Mouse (Mus musculus): ENCODE measurements around the gene Rims3. TPM values are rescaled to one million over a fixed set of nuclear protein-coding genes. Genes with fewer than 3 reads are reported as not detected.

Rims3 gene
- polyA plus RNA-seq, 1 experiment from 2014 or later, result 0.66 TPM

GRCm38 (mm10) chr4:120841342-120841741 is 13.3 kb upstream of the Rims3 start:
- no peaks in the 10 kb centered on the region for H3K9me3 ChIP-seq (ENCODE audit: control insufficient read depth, low read length)
- no peak overlapping the region for H3K4me2 ChIP-seq
- H3K9ac ChIP-seq (ENCODE audit: low read depth, low read length), result no peak overlapping the region
- H3K4me1 ChIP-seq (replicated peaks; ENCODE audit: control insufficient read depth, insufficient read depth, low read length), result peaks cover 18% of the 10 kb centered on the region
- WGBS, result 75% methylated on average over 3 of the region's 3 CpGs
- no peaks in the 10 kb centered on the region for H3K27me3 ChIP-seq (replicated peaks; ENCODE audit: control insufficient read depth, insufficient read depth, low read length)
- H3K27ac ChIP-seq (ENCODE audit: low read depth, low read length), result no peak overlapping the region
- no peaks in the 10 kb centered on the region for H3K36me3 ChIP-seq (ENCODE audit: control insufficient read depth, insufficient read depth, low read length)
- DNase-seq (ENCODE audit: low spot score), result no peak
- no peak overlapping the region for H3K4me3 ChIP-seq (ENCODE audit: low read depth, low read length)
- no peak for ATAC-seq (replicated peaks; ENCODE audit: low FRiP score)

DNA sequence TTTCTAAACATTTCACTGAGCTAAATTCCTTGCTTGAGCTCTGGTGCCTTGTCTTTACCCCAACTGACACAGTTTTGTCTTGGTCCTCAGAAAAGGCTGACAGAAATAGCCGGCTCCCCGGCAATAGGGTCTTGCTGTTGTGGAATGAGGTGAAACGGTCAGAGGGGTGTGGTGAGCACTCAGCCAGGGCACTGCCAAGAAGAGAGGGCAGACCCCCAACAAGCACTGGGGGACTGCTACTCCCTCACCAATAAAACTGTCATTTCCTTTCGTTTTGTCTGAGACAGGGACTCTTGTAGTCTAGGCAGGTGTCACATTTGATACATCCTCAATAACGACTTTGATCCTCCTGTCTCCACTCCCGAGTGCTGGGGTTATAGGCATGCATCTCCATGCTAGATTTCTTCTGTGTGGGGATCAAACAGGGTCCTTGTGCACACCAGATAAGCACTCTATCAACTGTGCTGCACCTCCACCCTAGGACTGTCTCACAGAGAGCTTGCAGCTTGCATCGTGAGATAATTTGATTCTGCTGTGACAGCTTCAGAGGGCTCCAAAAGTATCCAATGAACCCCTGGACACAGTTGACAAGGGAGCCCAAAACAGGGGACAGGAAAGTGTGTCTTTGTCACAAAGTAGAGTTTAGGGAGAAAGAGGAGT is 10.1 kb upstream of the Rims3 start:
- DNase-seq (ENCODE audit: low spot score) (no peak), ATAC-seq (replicated peaks; ENCODE audit: low FRiP score) (peak; percentile 97)
- Histone ChIP-seq H3K9ac (ENCODE audit: low read depth, low read length) (no peak overlapping the region), H3K4me2 (peak overlapping the region; percentile 46), H3K4me1 (replicated peaks; ENCODE audit: control insufficient read depth, insufficient read depth, low read length) (peaks cover 18% of the 10 kb centered on the region), H3K4me3 (ENCODE audit: low read depth, low read length) (no peak overlapping the region), H3K36me3 (ENCODE audit: control insufficient read depth, insufficient read depth, low read length) (no peaks in the 10 kb centered on the region), H3K27ac (ENCODE audit: low read depth, low read length) (peak overlapping the region; percentile 17; the same call in 1 of the 2 replicates), H3K9me3 (ENCODE audit: control insufficient read depth, low read length) (no peaks in the 10 kb centered on the region), H3K27me3 (replicated peaks; ENCODE audit: control insufficient read depth, insufficient read depth, low read length) (peaks cover 11% of the 10 kb centered on the region)
- WGBS, result 26% methylated on average over 7 of the region's 7 CpGs

- Histone ChIP-seq H3K4me1 (replicated peaks; ENCODE audit: control insufficient read depth, insufficient read depth, low read length) (peaks cover 18% of the 10 kb centered on the region), H3K27ac (ENCODE audit: low read depth, low read length) (peak overlapping the region; percentile 17; the same call in 1 of the 2 replicates), H3K27me3 (replicated peaks; ENCODE audit: control insufficient read depth, insufficient read depth, low read length) (peaks cover 17% of the 10 kb centered on the region), H3K9ac (ENCODE audit: low read depth, low read length) (no peak overlapping the region), H3K36me3 (ENCODE audit: control insufficient read depth, insufficient read depth, low read length) (no peaks in the 10 kb centered on the region), H3K4me2 (peak overlapping the region; percentile 46), H3K9me3 (ENCODE audit: control insufficient read depth, low read length) (no peaks in the 10 kb centered on the region), H3K4me3 (ENCODE audit: low read depth, low read length) (no peak overlapping the region)
- ATAC-seq (replicated peaks; ENCODE audit: low FRiP score) (peak; percentile 60), DNase-seq (ENCODE audit: low spot score) (no peak)
- WGBS, result 43% methylated on average over 4 of the region's 4 CpGs
These were observed 9.5 kb upstream of the Rims3 start for GRCm38 (mm10) chr4:120845098-120845497.

- Histone ChIP-seq H3K4me3 (ENCODE audit: low read depth, low read length) (no peak overlapping the region), H3K27ac (ENCODE audit: low read depth, low read length) (no peak overlapping the region), H3K9ac (ENCODE audit: low read depth, low read length) (no peak overlapping the region), H3K9me3 (ENCODE audit: control insufficient read depth, low read length) (no peaks in the 10 kb centered on the region), H3K4me2 (no peak overlapping the region), H3K36me3 (ENCODE audit: control insufficient read depth, insufficient read depth, low read length) (no peaks in the 10 kb centered on the region), H3K27me3 (replicated peaks; ENCODE audit: control insufficient read depth, insufficient read depth, low read length) (peaks cover 19% of the 10 kb centered on the region), H3K4me1 (replicated peaks; ENCODE audit: control insufficient read depth, insufficient read depth, low read length) (peaks cover 14% of the 10 kb centered on the region; the same call in 1 of the 2 replicates)
- DNase-seq (ENCODE audit: low spot score), result no peak
- 74% methylated on average over 6 of the region's 6 CpGs for WGBS
- ATAC-seq (replicated peaks; ENCODE audit: low FRiP score), result no peak
These were observed 5.7 kb upstream of the Rims3 start for GRCm38 (mm10) chr4:120848909-120849308.

DNA sequence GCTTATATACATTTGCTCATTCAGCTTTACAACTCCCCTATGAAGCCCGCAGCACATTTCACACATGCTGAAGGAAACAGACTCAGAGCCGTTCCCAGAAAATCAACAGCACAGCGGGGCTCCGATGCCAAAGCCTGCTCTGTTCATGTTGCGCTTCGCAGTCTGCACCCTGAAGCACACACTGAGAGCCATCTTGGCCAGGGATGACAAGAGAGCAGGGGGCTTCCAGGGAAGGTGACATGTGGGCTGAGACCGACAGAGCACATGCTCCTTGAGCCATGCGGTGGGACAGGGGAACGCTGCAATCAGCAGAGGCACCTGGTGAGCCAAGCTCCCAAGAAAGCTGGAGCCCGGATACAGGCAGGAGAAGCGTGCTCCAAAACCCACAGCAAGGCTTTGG is 5.2 kb upstream of the Rims3 start:
- 67% methylated on average over 11 of the region's 11 CpGs for WGBS
- Histone ChIP-seq H3K27me3 (replicated peaks; ENCODE audit: control insufficient read depth, insufficient read depth, low read length) (peaks cover 21% of the 10 kb centered on the region), H3K9me3 (ENCODE audit: control insufficient read depth, low read length) (no peaks in the 10 kb centered on the region)

GRCm38 (mm10) chr4:120850946-120851345 is 3.7 kb upstream of the Rims3 start:
- Histone ChIP-seq H3K27me3 (replicated peaks; ENCODE audit: control insufficient read depth, insufficient read depth, low read length) (peaks cover 35% of the 10 kb centered on the region), H3K9me3 (ENCODE audit: control insufficient read depth, low read length) (no peaks in the 10 kb centered on the region), H3K4me2 (no peak overlapping the region), H3K4me3 (ENCODE audit: low read depth, low read length) (no peak overlapping the region), H3K27ac (ENCODE audit: low read depth, low read length) (no peak overlapping the region), H3K9ac (ENCODE audit: low read depth, low read length) (no peak overlapping the region), H3K36me3 (ENCODE audit: control insufficient read depth, insufficient read depth, low read length) (no peaks in the 10 kb centered on the region), H3K4me1 (replicated peaks; ENCODE audit: control insufficient read depth, insufficient read depth, low read length) (0 out of 2 replicates have a peak, but pooled peaks cover 1% of the 10 kb centered on the region)
- DNase-seq (ENCODE audit: low spot score), result peak; percentile 61
- 1% methylated on average over 10 of the region's 10 CpGs for WGBS
- peak; percentile 21; the same call in 1 of the 2 replicates for ATAC-seq (replicated peaks; ENCODE audit: low FRiP score)

More for the DNA sequence above, 5.2 kb upstream of the Rims3 start:
- no peak for DNase-seq (ENCODE audit: low spot score)
- Histone ChIP-seq H3K36me3 (ENCODE audit: control insufficient read depth, insufficient read depth, low read length) (no peaks in the 10 kb centered on the region), H3K27ac (ENCODE audit: low read depth, low read length) (no peak overlapping the region), H3K4me3 (ENCODE audit: low read depth, low read length) (no peak overlapping the region), H3K4me2 (no peak overlapping the region), H3K4me1 (replicated peaks; ENCODE audit: control insufficient read depth, insufficient read depth, low read length) (peaks cover 9% of the 10 kb centered on the region; the same call in 1 of the 2 replicates), H3K9ac (ENCODE audit: low read depth, low read length) (no peak overlapping the region)
- ATAC-seq (replicated peaks; ENCODE audit: low FRiP score), result no peak

DNA sequence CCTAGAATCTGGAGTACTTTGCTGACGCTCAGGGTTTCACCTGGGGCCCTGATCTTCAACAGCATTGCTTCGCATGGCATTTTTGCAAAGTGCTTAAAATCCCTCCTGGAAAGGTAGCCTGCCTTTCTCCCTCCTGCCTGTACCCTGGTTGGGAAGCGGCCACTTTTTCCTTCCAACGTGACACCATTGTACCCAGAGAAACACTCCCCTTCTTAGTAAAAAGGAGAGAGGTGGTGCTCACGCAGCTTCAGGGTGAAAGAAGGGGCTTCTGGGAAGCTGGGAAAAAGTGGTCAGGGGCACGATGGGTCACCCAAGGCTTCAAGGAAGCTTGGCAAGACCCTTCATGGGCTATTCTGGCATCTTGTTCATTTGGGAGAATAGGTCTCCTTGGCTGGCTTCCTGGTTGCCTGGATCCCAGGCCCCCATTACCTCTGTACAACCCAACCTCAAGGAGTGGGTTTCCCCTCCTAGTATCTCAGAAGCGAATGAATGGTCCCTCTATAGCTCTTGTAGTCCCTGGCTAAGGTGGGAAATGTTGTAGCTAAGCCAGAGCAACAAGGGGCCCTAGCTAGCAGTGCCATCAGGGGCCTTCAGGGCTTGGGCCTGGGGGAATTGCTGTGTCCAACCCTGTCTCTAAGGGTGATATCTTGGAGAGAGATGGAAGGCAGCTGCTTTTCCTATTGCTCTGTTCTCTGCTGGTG is 894 bp downstream of the Rims3 start:
- no peak overlapping the region for H3K9ac ChIP-seq (ENCODE audit: low read depth, low read length)
- peak overlapping the region; percentile 92 for H3K4me2 ChIP-seq
- ATAC-seq (replicated peaks; ENCODE audit: low FRiP score) (no peak), DNase-seq (ENCODE audit: low spot score) (no peak)
- no peak overlapping the region for H3K27ac ChIP-seq (ENCODE audit: low read depth, low read length)
- peak overlapping the region; percentile 66 for H3K4me3 ChIP-seq (ENCODE audit: low read depth, low read length)
- WGBS, result 26% methylated on average over 7 of the region's 7 CpGs
- no peaks in the 10 kb centered on the region for H3K36me3 ChIP-seq (ENCODE audit: control insufficient read depth, insufficient read depth, low read length)
- H3K4me1 ChIP-seq (replicated peaks; ENCODE audit: control insufficient read depth, insufficient read depth, low read length), result no peaks in the 10 kb centered on the region
- H3K9me3 ChIP-seq (ENCODE audit: control insufficient read depth, low read length), result no peaks in the 10 kb centered on the region
- H3K27me3 ChIP-seq (replicated peaks; ENCODE audit: control insufficient read depth, insufficient read depth, low read length), result peaks cover 40% of the 10 kb centered on the region

GRCm38 (mm10) chr4:120856376-120856775 is 1.8 kb downstream of the Rims3 start:
- H3K4me3 ChIP-seq (ENCODE audit: low read depth, low read length), result no peak overlapping the region
- no peak overlapping the region for H3K27ac ChIP-seq (ENCODE audit: low read depth, low read length)
- H3K9me3 ChIP-seq (ENCODE audit: control insufficient read depth, low read length), result no peaks in the 10 kb centered on the region
- H3K9ac ChIP-seq (ENCODE audit: low read depth, low read length), result no peak overlapping the region
- H3K27me3 ChIP-seq (replicated peaks; ENCODE audit: control insufficient read depth, insufficient read depth, low read length), result peaks cover 39% of the 10 kb centered on the region
- H3K4me2 ChIP-seq, result no peak overlapping the region
- ATAC-seq (replicated peaks; ENCODE audit: low FRiP score) (no peak), DNase-seq (ENCODE audit: low spot score) (no peak)
- 49% methylated on average over 5 of the region's 5 CpGs for WGBS
- H3K4me1 ChIP-seq (replicated peaks; ENCODE audit: control insufficient read depth, insufficient read depth, low read length), result no peaks in the 10 kb centered on the region
- H3K36me3 ChIP-seq (ENCODE audit: control insufficient read depth, insufficient read depth, low read length), result no peaks in the 10 kb centered on the region

Measured in liver, embryonic 11.5 days (tissue).